8 mouse cellular contexts compared by ENCODE assay signal in the genomic region with DNA sequence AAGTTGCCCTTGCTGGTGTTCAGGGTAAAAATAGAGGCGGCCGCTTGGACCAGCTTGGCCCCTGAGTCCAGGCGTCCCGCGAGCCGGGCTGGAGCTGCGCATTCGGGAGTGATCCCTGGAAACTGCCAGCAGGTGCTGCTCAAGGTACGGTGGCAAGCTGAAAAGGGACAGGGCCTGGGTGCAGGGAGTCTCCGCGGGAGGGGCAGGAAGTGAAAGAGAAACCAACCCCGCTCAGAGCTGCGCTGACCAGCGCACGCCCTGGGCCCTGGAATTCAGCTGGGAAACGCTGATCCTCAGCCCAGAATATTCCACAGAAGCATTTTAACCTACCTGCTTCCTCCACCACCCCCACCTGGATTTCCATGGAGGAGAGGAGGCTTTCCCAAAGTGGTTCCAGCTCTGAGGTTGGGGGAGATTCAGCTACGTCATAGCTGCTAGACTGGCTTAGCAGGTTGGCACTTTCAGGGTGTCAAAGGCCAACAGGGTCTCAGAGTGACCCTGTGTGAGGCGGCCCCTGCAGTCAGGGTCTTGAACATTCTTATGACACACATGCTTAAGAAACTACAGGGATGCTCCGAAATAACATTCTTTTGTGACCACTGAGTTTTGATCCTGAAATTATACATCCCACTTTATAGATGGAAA. TPM values are rescaled to one million over a fixed set of nuclear protein-coding genes. Genes with fewer than 3 reads are reported as not detected.
A peak's percentile ranks its signal among the peaks of the same experiment; 100 is the strongest.
DNase-seq lines count a peak whose midpoint lies in the region; ATAC-seq and TF ChIP-seq lines count a peak whose summit lies in the region.

No protein-coding gene starts in this region.

- no peaks in the 10 kb centered on the region for H3K27me3 ChIP-seq in C2C12 (ENCODE audit: control insufficient read depth, insufficient read depth, insufficient read length)
- peaks cover 71% of the 10 kb centered on the region for H3K27me3 ChIP-seq in forebrain, embryonic 10.5 days (ENCODE audit: poor library complexity, severe bottlenecking)
- H3K27me3 ChIP-seq in heart, embryonic 14.5 days (ENCODE audit: control insufficient read depth, insufficient read depth, low read length) = no peaks in the 10 kb centered on the region
- H3K27me3 ChIP-seq in kidney, postnatal 0 days (ENCODE audit: insufficient read depth, low read length) = peaks cover 9% of the 10 kb centered on the region; the same call in 1 of the 2 replicates
- no peaks in the 10 kb centered on the region for H3K27me3 ChIP-seq in liver, embryonic 16.5 days (ENCODE audit: control insufficient read depth, insufficient read depth, low read depth, low read length)
- peaks cover 18% of the 10 kb centered on the region for H3K27me3 ChIP-seq in neural tube, embryonic 12.5 days (replicated peaks)
- H3K27me3 ChIP-seq in stomach, postnatal 0 days (ENCODE audit: control insufficient read depth, insufficient read depth, low read length) = no peaks in the 10 kb centered on the region

- H3K27ac ChIP-seq in bone marrow, adult 2 months (ENCODE audit: control insufficient read depth, insufficient read depth, low read depth, low read length, poor library complexity) = peak overlapping the region; percentile 3; the same call in 1 of the 2 replicates
- peak overlapping the region; percentile 67 for H3K27ac ChIP-seq in forebrain, embryonic 10.5 days
- peak overlapping the region; percentile 44 to 53 for H3K27ac ChIP-seq in heart, embryonic 14.5 days (replicated peaks in 1 of 2; ENCODE audit: control insufficient read depth in 1 of 2, insufficient read depth in 1 of 2, low read depth in 2 of 2, low read length in 2 of 2)
- no peak overlapping the region for H3K27ac ChIP-seq in kidney, postnatal 0 days
- peak overlapping the region; percentile 64 for H3K27ac ChIP-seq in liver, embryonic 16.5 days (ENCODE audit: low read length)
- H3K27ac ChIP-seq in neural tube, embryonic 12.5 days = no peak overlapping the region
- peak overlapping the region; percentile 24; the same call in 1 of the 2 replicates for H3K27ac ChIP-seq in stomach, postnatal 0 days (replicated peaks)

- ATAC-seq in heart, embryonic 14.5 days (ENCODE audit: insufficient number of reproducible peaks, insufficient read depth, low FRiP score, low read depth) = peak; percentile 91
- peak; percentile 93 for ATAC-seq in kidney, postnatal 0 days (replicated peaks; ENCODE audit: low FRiP score, low read depth)
- peak; percentile 84 for ATAC-seq in liver, embryonic 16.5 days (ENCODE audit: low read depth)
- peak; percentile 90 for ATAC-seq in neural tube, embryonic 12.5 days (ENCODE audit: low FRiP score, low read depth)
- peak; percentile 99 for ATAC-seq in stomach, postnatal 0 days (ENCODE audit: low FRiP score, low TSS enrichment)

- TF ChIP-seq CTCF in C2C12 (IDR thresholded peaks at IDR 0.05; ENCODE audit: control insufficient read depth, insufficient read depth, insufficient read length) = peak; percentile 90
- TF ChIP-seq CTCF in bone marrow, adult 2 months (IDR thresholded peaks at IDR 0.05; ENCODE audit: control insufficient read depth, insufficient read depth, low read length) = peak; percentile 80
- TF ChIP-seq CTCF in kidney, postnatal 0 days (IDR thresholded peaks at IDR 0.05; ENCODE audit: low read depth) = peak; percentile 81
- TF ChIP-seq CTCF in stomach, postnatal 0 days (IDR thresholded peaks at IDR 0.05; ENCODE audit: low read depth) = peak; percentile 91

- peak overlapping the region; percentile 35 for H3K4me3 ChIP-seq in C2C12 (ENCODE audit: insufficient read depth, poor library complexity, severe bottlenecking)
- peak overlapping the region; percentile 63 for H3K4me3 ChIP-seq in bone marrow, adult 2 months (replicated peaks; ENCODE audit: control insufficient read depth, low read depth, low read length)
- peak overlapping the region; percentile 56 for H3K4me3 ChIP-seq in forebrain, embryonic 10.5 days
- H3K4me3 ChIP-seq in heart, embryonic 14.5 days (ENCODE audit: control insufficient read depth in 1 of 2, insufficient read depth in 1 of 2, low read depth in 1 of 2, low read length in 2 of 2) = peak overlapping the region; percentile 48 to 57
- H3K4me3 ChIP-seq in kidney, postnatal 0 days (replicated peaks; ENCODE audit: low read depth, low read length) = peak overlapping the region; percentile 51
- peak overlapping the region; percentile 56 for H3K4me3 ChIP-seq in liver, embryonic 16.5 days (ENCODE audit: low read depth, low read length)
- peak overlapping the region; percentile 43 for H3K4me3 ChIP-seq in neural tube, embryonic 12.5 days
- H3K4me3 ChIP-seq in stomach, postnatal 0 days (ENCODE audit: low read depth, low read length) = peak overlapping the region; percentile 53

- 6% methylated on average over 19 of the region's 19 CpGs for WGBS in bone marrow, adult 2 months
- 5% methylated on average over 19 of the region's 19 CpGs for WGBS in forebrain, embryonic 10.5 days
- WGBS in heart, embryonic 14.5 days = 5% methylated on average over 19 of the region's 19 CpGs
- 6% methylated on average over 19 of the region's 19 CpGs for WGBS in kidney, postnatal 0 days
- WGBS in liver, embryonic 16.5 days (ENCODE audit: insufficient replicate concordance) = 5% methylated on average over 19 of the region's 19 CpGs
- WGBS in neural tube, embryonic 12.5 days = 6% methylated on average over 19 of the region's 19 CpGs
- 9% methylated on average over 19 of the region's 19 CpGs for WGBS in stomach, postnatal 0 days

- TF ChIP-seq POLR2A in bone marrow, adult 2 months (IDR thresholded peaks at IDR 0.05; ENCODE audit: borderline replicate concordance, control insufficient read depth, low read depth, low read length) = peak; percentile 29; the same call in 1 of the 2 replicates

- H3K9me3 ChIP-seq in forebrain, embryonic 10.5 days = no peaks in the 10 kb centered on the region
- H3K9me3 ChIP-seq in heart, embryonic 14.5 days (ENCODE audit: control insufficient read depth, low read length) = no peaks in the 10 kb centered on the region
- H3K9me3 ChIP-seq in kidney, postnatal 0 days (replicated peaks; ENCODE audit: low read length) = no peaks in the 10 kb centered on the region
- no peaks in the 10 kb centered on the region for H3K9me3 ChIP-seq in liver, embryonic 16.5 days (replicated peaks; ENCODE audit: control insufficient read depth, low read length)
- H3K9me3 ChIP-seq in neural tube, embryonic 12.5 days = no peaks in the 10 kb centered on the region
- H3K9me3 ChIP-seq in stomach, postnatal 0 days (ENCODE audit: control insufficient read depth, low read length) = no peaks in the 10 kb centered on the region

- no peaks in the 10 kb centered on the region for H3K4me1 ChIP-seq in bone marrow, adult 2 months (ENCODE audit: control insufficient read depth, insufficient read depth, low read length)
- H3K4me1 ChIP-seq in forebrain, embryonic 10.5 days = peaks cover 31% of the 10 kb centered on the region
- H3K4me1 ChIP-seq in heart, embryonic 14.5 days (ENCODE audit: control insufficient read depth in 2 of 2, insufficient read depth in 2 of 2, low read length in 2 of 2) = peaks cover 4 to 7% of the 10 kb centered on the region in 2 experiments; a peak in 3 of 4 replicates
- H3K4me1 ChIP-seq in kidney, postnatal 0 days (replicated peaks; ENCODE audit: insufficient read depth, low read length) = 0 out of 2 replicates have a peak, but pooled peaks cover 5% of the 10 kb centered on the region
- H3K4me1 ChIP-seq in liver, embryonic 16.5 days (ENCODE audit: control insufficient read depth, low read depth, low read length) = no peaks in the 10 kb centered on the region; the same call in 1 of the 2 replicates
- H3K4me1 ChIP-seq in neural tube, embryonic 12.5 days = peaks cover 10% of the 10 kb centered on the region; the same call in 1 of the 2 replicates
- no peaks in the 10 kb centered on the region for H3K4me1 ChIP-seq in stomach, postnatal 0 days (replicated peaks; ENCODE audit: control insufficient read depth, insufficient read depth)

- H3K4me2 ChIP-seq in heart, embryonic 14.5 days (ENCODE audit: low read length) = peak overlapping the region; percentile 79
- peak overlapping the region; percentile 82 for H3K4me2 ChIP-seq in kidney, postnatal 0 days (ENCODE audit: low read length)
- H3K4me2 ChIP-seq in liver, embryonic 16.5 days (ENCODE audit: low read depth, low read length) = peak overlapping the region; percentile 65
- H3K4me2 ChIP-seq in neural tube, embryonic 12.5 days (replicated peaks) = peak overlapping the region; percentile 85
- H3K4me2 ChIP-seq in stomach, postnatal 0 days (replicated peaks; ENCODE audit: low read depth) = peak overlapping the region; percentile 87

- no peaks in the 10 kb centered on the region for H3K36me3 ChIP-seq in C2C12 (ENCODE audit: control insufficient read depth, insufficient read depth)
- H3K36me3 ChIP-seq in forebrain, embryonic 10.5 days (replicated peaks) = no peaks in the 10 kb centered on the region
- H3K36me3 ChIP-seq in heart, embryonic 14.5 days (ENCODE audit: control insufficient read depth, insufficient read depth, low read length) = no peaks in the 10 kb centered on the region
- no peaks in the 10 kb centered on the region for H3K36me3 ChIP-seq in kidney, postnatal 0 days (ENCODE audit: insufficient read depth, low read length)
- H3K36me3 ChIP-seq in liver, embryonic 16.5 days (ENCODE audit: control insufficient read depth, insufficient read depth) = no peaks in the 10 kb centered on the region
- no peaks in the 10 kb centered on the region for H3K36me3 ChIP-seq in neural tube, embryonic 12.5 days
- no peaks in the 10 kb centered on the region for H3K36me3 ChIP-seq in stomach, postnatal 0 days (ENCODE audit: control insufficient read depth, insufficient read depth, low read length)

- peak; percentile 74 for DNase-seq in forebrain, embryonic 10.5 days (ENCODE audit: extremely low spot score, low spot score)
- DNase-seq in kidney, postnatal 0 days (ENCODE audit: low spot score) = peak; percentile 85
- DNase-seq in stomach, postnatal 0 days (ENCODE audit: low spot score) = peak; percentile 91

- peaks cover 25% of the 10 kb centered on the region for H3K79me3 ChIP-seq in C2C12 (ENCODE audit: low read depth)

- no peak for TF ChIP-seq EP300 in stomach, postnatal 0 days (optimal IDR thresholded peaks at IDR 0.05)

- peak overlapping the region; percentile 72 for H3K9ac ChIP-seq in heart, embryonic 14.5 days (ENCODE audit: low read length)
- peak overlapping the region; percentile 53 for H3K9ac ChIP-seq in kidney, postnatal 0 days (ENCODE audit: low read depth, low read length)
- peak overlapping the region; percentile 53 for H3K9ac ChIP-seq in liver, embryonic 16.5 days (ENCODE audit: low read depth, low read length)
- peak overlapping the region; percentile 55; the same call in 1 of the 2 replicates for H3K9ac ChIP-seq in neural tube, embryonic 12.5 days
- H3K9ac ChIP-seq in stomach, postnatal 0 days (ENCODE audit: low read length) = peak overlapping the region; percentile 51

- peak overlapping the region; percentile 78 for H3ac ChIP-seq in C2C12 (ENCODE audit: control insufficient read depth, insufficient read length, low read depth)

- H3K79me2 ChIP-seq in C2C12 (ENCODE audit: control insufficient read depth, insufficient read depth) = peaks cover 32% of the 10 kb centered on the region

RNA-seq across cellular contexts. Expression of gene Inhba, which starts 0.7 kb away (rescaled TPM):
- polyA plus RNA-seq in C2C12 (2012; fragmentation: generic; extraction: Trizol) = 19.9 TPM
- polyA plus RNA-seq in bone marrow, adult 2 months (2011; ENCODE audit: insufficient read depth, insufficient read length, low replicate concordance, missing spikeins) = 4.4 and 15.2 TPM in 2 replicates
- 0.26 and 0.27 TPM in 2 replicates for polyA plus RNA-seq in forebrain, embryonic 10.5 days (2016; fragmentation: Nextera tagmentation; extraction: Ambion mirVana)
- 11.0 and 14.6 TPM in 2 replicates for polyA plus RNA-seq in heart, embryonic 14.5 days (2014; fragmentation: Nextera tagmentation; extraction: Ambion mirVana)
- polyA plus RNA-seq in kidney, postnatal 0 days (2015; fragmentation: Nextera tagmentation; extraction: Ambion mirVana) = 0.33 and 0.47 TPM in 2 replicates
- 3.6 and 5.1 TPM in 2 replicates for polyA plus RNA-seq in liver, embryonic 16.5 days (2015; fragmentation: Nextera tagmentation; extraction: Ambion mirVana)
- polyA plus RNA-seq in neural tube, embryonic 12.5 days (2016; fragmentation: Nextera tagmentation; extraction: Ambion mirVana) = 1.5 and 1.9 TPM in 2 replicates
- polyA plus RNA-seq in stomach, postnatal 0 days (2015; fragmentation: Nextera tagmentation; extraction: Ambion mirVana) = 3.1 and 3.2 TPM in 2 replicates

Comparison
In these comparisons a context has a peak if more than half of its experiments do, and no peak if none do; other contexts are left out.
1. H3K27ac ChIP-seq: peak in bone marrow, adult 2 months (single experiment), forebrain, embryonic 10.5 days (single experiment), heart, embryonic 14.5 days (2 of 2), liver, embryonic 16.5 days (single experiment) and stomach, postnatal 0 days (single experiment); none in kidney, postnatal 0 days (single experiment) and neural tube, embryonic 12.5 days (single experiment).
2. Peak in every context shown above with its lines, with median percentiles within 50 percentile points of each other: H3K4me3 ChIP-seq, CTCF ChIP-seq, DNase-seq, ATAC-seq, H3K4me2 ChIP-seq and H3K9ac ChIP-seq.